Mouse (Mus musculus): ENCODE data around the gene Slamf6. TPM values are rescaled to one million over a fixed set of nuclear protein-coding genes. Genes with fewer than 3 reads are reported as not detected.

The Slamf6 gene
- polyA plus RNA-seq, 1 experiment from 2014 or later = not detected

GRCm38 (mm10) chr1:171983372-171984001 lies 66.2 kb downstream of the Slamf6 start:
- 78% methylated on average over 3 of the region's 3 CpGs for WGBS
- Histone ChIP-seq H3K36me3 (ENCODE audit: control insufficient read depth, insufficient read depth, low read length) (no peaks in the 10 kb centered on the region), H3K9ac (replicated peaks; ENCODE audit: low read depth, low read length) (no peak overlapping the region), H3K4me2 (ENCODE audit: low read depth, low read length) (no peak overlapping the region), H3K27me3 (ENCODE audit: control insufficient read depth, insufficient read depth, low read length) (no peaks in the 10 kb centered on the region), H3K4me1 (ENCODE audit: control insufficient read depth, insufficient read depth, low read length) (no peaks in the 10 kb centered on the region), H3K27ac (ENCODE audit: low read depth, low read length) (no peak overlapping the region), H3K9me3 (ENCODE audit: control insufficient read depth, low read length) (0 out of 2 replicates have a peak, but pooled peaks cover 3% of the 10 kb centered on the region), H3K4me3 (ENCODE audit: low read depth, low read length) (no peak overlapping the region)
- ATAC-seq (ENCODE audit: low read depth) = no peak

DNA sequence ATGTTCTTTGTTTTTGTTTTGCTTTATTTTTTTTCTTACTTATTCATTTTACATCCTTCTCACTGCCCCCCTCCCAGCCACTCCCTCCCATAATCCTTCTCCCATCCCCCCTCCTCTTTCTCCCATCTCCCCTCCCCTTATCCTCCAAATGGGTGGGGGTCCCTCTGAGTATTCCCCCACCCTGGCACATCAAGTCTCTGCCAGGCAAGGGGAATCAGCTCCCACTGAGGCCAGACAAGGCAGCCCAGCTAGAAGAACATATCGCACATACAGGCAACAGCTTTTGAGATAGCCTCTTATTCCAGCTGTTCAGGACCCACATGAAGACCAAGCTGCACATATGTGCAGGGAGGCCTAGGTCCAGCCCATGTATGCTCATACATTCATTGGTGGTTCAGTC lies 66.8 kb downstream of the Slamf6 start:
- Histone ChIP-seq H3K9ac (replicated peaks; ENCODE audit: low read depth, low read length) (no peak overlapping the region), H3K9me3 (ENCODE audit: control insufficient read depth, low read length) (0 out of 2 replicates have a peak, but pooled peaks cover 3% of the 10 kb centered on the region), H3K4me3 (ENCODE audit: low read depth, low read length) (no peak overlapping the region), H3K4me2 (ENCODE audit: low read depth, low read length) (no peak overlapping the region), H3K4me1 (ENCODE audit: control insufficient read depth, insufficient read depth, low read length) (no peaks in the 10 kb centered on the region), H3K36me3 (ENCODE audit: control insufficient read depth, insufficient read depth, low read length) (no peaks in the 10 kb centered on the region), H3K27ac (ENCODE audit: low read depth, low read length) (no peak overlapping the region), H3K27me3 (ENCODE audit: control insufficient read depth, insufficient read depth, low read length) (no peaks in the 10 kb centered on the region)
- ATAC-seq (ENCODE audit: low read depth) = no peak
- WGBS = 100% methylated on average over 1 of the region's 1 CpGs

GRCm38 (mm10) chr1:171991883-171992282 lies 74.6 kb downstream of the Slamf6 start:
- Histone ChIP-seq H3K27ac (ENCODE audit: low read depth, low read length) (no peak overlapping the region), H3K4me1 (ENCODE audit: control insufficient read depth, insufficient read depth, low read length) (no peaks in the 10 kb centered on the region), H3K4me2 (ENCODE audit: low read depth, low read length) (no peak overlapping the region), H3K9me3 (ENCODE audit: control insufficient read depth, low read length) (0 out of 2 replicates have a peak, but pooled peaks cover 3% of the 10 kb centered on the region), H3K27me3 (ENCODE audit: control insufficient read depth, insufficient read depth, low read length) (no peaks in the 10 kb centered on the region), H3K4me3 (ENCODE audit: low read depth, low read length) (no peak overlapping the region), H3K9ac (replicated peaks; ENCODE audit: low read depth, low read length) (no peak overlapping the region), H3K36me3 (ENCODE audit: control insufficient read depth, insufficient read depth, low read length) (no peaks in the 10 kb centered on the region)
- no peak for ATAC-seq (ENCODE audit: low read depth)
- 94% methylated on average over 2 of the region's 2 CpGs for WGBS

DNA sequence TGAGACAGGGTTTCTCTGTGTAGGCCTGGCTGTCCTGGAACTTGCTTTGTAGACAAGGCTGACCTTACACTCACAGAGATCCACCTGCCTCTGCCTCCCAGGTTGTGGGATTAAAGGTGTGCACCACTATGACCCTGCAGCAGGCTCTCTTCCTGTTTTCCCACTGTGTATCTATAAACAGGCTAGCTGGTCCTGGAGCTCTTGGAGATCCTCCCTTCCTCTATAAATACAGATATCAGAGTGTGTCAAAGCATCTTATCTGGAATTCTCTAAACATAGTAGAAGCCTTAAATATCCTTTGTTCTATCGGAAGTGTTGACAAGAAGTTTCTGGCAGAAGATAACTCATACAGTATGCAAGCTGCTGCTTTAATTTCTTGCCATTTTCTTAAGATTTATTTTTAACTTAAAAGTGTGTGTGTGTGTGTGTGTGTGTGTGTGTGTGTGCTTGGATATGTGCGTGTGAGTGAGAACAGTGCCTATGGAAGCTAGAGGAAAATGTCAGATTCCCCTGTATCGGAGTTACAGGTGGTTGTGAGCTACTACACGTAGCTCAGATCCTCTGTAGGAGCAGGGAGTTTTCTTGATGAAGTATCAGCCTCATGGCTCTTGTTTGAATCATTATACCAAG lies 75.7 kb downstream of the Slamf6 start:
- ATAC-seq (ENCODE audit: low read depth) = no peak
- Histone ChIP-seq H3K36me3 (ENCODE audit: control insufficient read depth, insufficient read depth, low read length) (no peaks in the 10 kb centered on the region), H3K27ac (ENCODE audit: low read depth, low read length) (no peak overlapping the region), H3K4me3 (ENCODE audit: low read depth, low read length) (no peak overlapping the region), H3K4me1 (ENCODE audit: control insufficient read depth, insufficient read depth, low read length) (no peaks in the 10 kb centered on the region), H3K27me3 (ENCODE audit: control insufficient read depth, insufficient read depth, low read length) (no peaks in the 10 kb centered on the region), H3K4me2 (ENCODE audit: low read depth, low read length) (no peak overlapping the region), H3K9me3 (ENCODE audit: control insufficient read depth, low read length) (0 out of 2 replicates have a peak, but pooled peaks cover 3% of the 10 kb centered on the region), H3K9ac (replicated peaks; ENCODE audit: low read depth, low read length) (no peak overlapping the region)
- WGBS = 87% methylated on average over 4 of the region's 4 CpGs

DNA sequence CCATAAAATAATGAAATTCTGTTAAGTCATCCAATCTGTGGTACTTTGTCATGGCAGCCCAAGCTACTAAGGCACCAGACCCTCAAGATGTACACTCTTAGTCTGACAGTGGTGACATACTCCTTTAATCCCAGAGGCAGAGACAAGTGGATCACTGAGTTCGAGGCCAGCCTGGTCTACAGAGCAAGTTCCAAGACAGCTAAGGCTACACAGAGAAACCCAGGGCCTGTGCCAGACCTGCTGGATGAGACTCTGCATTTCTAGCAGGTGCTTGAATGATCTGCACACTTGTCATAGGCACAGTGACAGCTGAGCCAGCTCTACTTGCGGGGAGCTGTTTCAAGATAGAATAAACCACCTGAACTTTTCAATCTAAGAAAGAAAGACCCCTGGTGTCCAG lies 77.2 kb downstream of the Slamf6 start:
- no peak overlapping the region for H3K4me2 ChIP-seq (ENCODE audit: low read depth, low read length)
- H3K9me3 ChIP-seq (ENCODE audit: control insufficient read depth, low read length) = no peaks in the 10 kb centered on the region
- no peaks in the 10 kb centered on the region for H3K4me1 ChIP-seq (ENCODE audit: control insufficient read depth, insufficient read depth, low read length)
- H3K9ac ChIP-seq (replicated peaks; ENCODE audit: low read depth, low read length) = no peak overlapping the region
- ATAC-seq (ENCODE audit: low read depth) = no peak
- no peaks in the 10 kb centered on the region for H3K36me3 ChIP-seq (ENCODE audit: control insufficient read depth, insufficient read depth, low read length)
- H3K27ac ChIP-seq (ENCODE audit: low read depth, low read length) = no peak overlapping the region
- no peak overlapping the region for H3K4me3 ChIP-seq (ENCODE audit: low read depth, low read length)
- H3K27me3 ChIP-seq (ENCODE audit: control insufficient read depth, insufficient read depth, low read length) = no peaks in the 10 kb centered on the region
- WGBS = 90% methylated on average over 2 of the region's 2 CpGs

GRCm38 (mm10) chr1:171994918-171995715 lies 77.8 kb downstream of the Slamf6 start:
- Histone ChIP-seq H3K27me3 (ENCODE audit: control insufficient read depth, insufficient read depth, low read length) (no peaks in the 10 kb centered on the region), H3K9ac (replicated peaks; ENCODE audit: low read depth, low read length) (no peak overlapping the region), H3K36me3 (ENCODE audit: control insufficient read depth, insufficient read depth, low read length) (no peaks in the 10 kb centered on the region), H3K9me3 (ENCODE audit: control insufficient read depth, low read length) (no peaks in the 10 kb centered on the region), H3K4me2 (ENCODE audit: low read depth, low read length) (no peak overlapping the region), H3K4me1 (ENCODE audit: control insufficient read depth, insufficient read depth, low read length) (no peaks in the 10 kb centered on the region), H3K27ac (ENCODE audit: low read depth, low read length) (no peak overlapping the region), H3K4me3 (ENCODE audit: low read depth, low read length) (no peak overlapping the region)
- no peak for ATAC-seq (ENCODE audit: low read depth)
- 87% methylated on average over 11 of the region's 11 CpGs for WGBS

DNA sequence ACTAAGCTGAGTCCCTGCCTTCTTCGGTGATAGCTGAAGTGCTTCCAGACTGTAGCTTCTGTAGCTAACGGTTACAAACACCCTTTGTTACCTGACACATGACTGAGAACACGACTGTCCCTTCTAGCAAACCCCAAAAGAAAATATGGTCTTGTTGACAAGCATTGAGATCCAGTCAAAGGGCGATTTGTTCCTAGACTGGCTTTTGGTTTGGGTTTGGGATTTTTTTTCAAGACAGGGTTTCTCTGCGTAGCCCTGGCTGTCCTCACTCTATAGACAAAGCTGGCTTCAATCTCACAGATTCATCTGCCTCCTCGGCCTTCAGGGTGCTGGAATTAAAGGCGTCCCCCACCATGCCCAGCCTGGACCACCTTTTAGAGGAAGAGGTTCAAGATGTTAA lies 79.4 kb downstream of the Slamf6 start:
- no peak for ATAC-seq (ENCODE audit: low read depth)
- no peaks in the 10 kb centered on the region for H3K27me3 ChIP-seq (ENCODE audit: control insufficient read depth, insufficient read depth, low read length)
- no peaks in the 10 kb centered on the region for H3K9me3 ChIP-seq (ENCODE audit: control insufficient read depth, low read length)
- H3K4me1 ChIP-seq (ENCODE audit: control insufficient read depth, insufficient read depth, low read length) = peaks cover 4% of the 10 kb centered on the region; the same call in 1 of the 2 replicates
- no peaks in the 10 kb centered on the region for H3K36me3 ChIP-seq (ENCODE audit: control insufficient read depth, insufficient read depth, low read length)
- 69% methylated on average over 7 of the region's 7 CpGs for WGBS
- H3K9ac ChIP-seq (replicated peaks; ENCODE audit: low read depth, low read length) = no peak overlapping the region
- no peak overlapping the region for H3K27ac ChIP-seq (ENCODE audit: low read depth, low read length)
- no peak overlapping the region for H3K4me3 ChIP-seq (ENCODE audit: low read depth, low read length)
- H3K4me2 ChIP-seq (ENCODE audit: low read depth, low read length) = no peak overlapping the region

GRCm38 (mm10) chr1:171998820-171999597 lies 81.7 kb downstream of the Slamf6 start:
- no peak overlapping the region for H3K9ac ChIP-seq (replicated peaks; ENCODE audit: low read depth, low read length)
- ATAC-seq (ENCODE audit: low read depth) = no peak
- peaks cover 4% of the 10 kb centered on the region; the same call in 1 of the 2 replicates for H3K4me1 ChIP-seq (ENCODE audit: control insufficient read depth, insufficient read depth, low read length)
- 93% methylated on average over 13 of the region's 13 CpGs for WGBS
- no peaks in the 10 kb centered on the region for H3K9me3 ChIP-seq (ENCODE audit: control insufficient read depth, low read length)
- no peak overlapping the region for H3K4me3 ChIP-seq (ENCODE audit: low read depth, low read length)
- H3K27ac ChIP-seq (ENCODE audit: low read depth, low read length) = no peak overlapping the region
- H3K27me3 ChIP-seq (ENCODE audit: control insufficient read depth, insufficient read depth, low read length) = no peaks in the 10 kb centered on the region
- no peak overlapping the region for H3K4me2 ChIP-seq (ENCODE audit: low read depth, low read length)
- peaks cover 16% of the 10 kb centered on the region; the same call in 1 of the 2 replicates for H3K36me3 ChIP-seq (ENCODE audit: control insufficient read depth, insufficient read depth, low read length)

All from neural tube, embryonic 14.5 days (tissue).